Mouse (Mus musculus): ENCODE measurements around the gene Plekha4.

Plekha4 gene

GRCm38 (mm10) chr7:45509181-45509882, 16.8 kb upstream of the Plekha4 start:
- 26% methylated on average over 19 of the region's 19 CpGs for WGBS

DNA sequence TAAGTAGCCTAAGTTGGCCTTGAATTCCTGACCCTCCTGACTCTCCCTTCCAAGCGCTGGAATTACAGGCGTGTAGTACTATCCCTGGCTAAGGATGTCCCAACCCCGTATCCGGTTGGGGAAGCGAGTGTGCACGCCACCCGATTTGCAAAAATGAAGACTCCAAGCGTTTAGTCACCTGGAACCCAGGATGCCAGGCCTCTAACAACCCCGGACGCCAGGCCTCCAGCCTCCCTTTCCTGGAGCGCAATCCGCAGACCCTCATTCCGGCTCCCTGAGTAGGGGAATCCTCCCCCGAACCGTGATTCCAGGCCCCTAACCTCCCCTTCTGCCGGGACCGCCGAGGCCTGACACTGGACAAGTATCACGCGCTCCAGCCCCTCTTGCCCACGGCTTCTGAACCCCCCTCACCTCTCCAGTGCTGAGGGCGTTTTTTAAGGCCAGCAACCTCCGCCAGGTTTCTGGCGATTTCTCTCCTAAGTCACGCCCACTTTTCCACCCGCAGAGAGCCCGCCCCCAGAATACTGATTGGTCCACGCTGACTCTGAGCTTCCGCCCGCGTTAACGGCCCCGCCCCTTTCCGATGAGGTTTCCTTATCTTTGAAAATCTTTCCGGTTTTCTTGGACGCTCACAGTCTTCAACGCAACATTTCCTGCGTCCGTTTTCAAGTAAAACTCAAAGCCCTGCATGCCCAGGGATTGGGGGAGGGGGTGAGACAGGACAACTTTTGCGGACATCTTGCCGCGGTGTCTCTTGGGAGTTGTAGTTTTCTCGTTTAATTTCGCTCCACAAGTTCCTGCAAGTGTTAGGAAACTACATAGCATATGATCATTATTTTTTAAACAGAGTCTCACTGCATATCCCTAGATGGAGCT, 16.0 kb upstream of the Plekha4 start, which contains the start of gene Nucb1:
Gene Nucb1 (minus strand): TSS at position 495 of the 876 bp plus-strand sequence.
- WGBS = under 1% methylated on average over 44 of the region's 44 CpGs

DNA sequence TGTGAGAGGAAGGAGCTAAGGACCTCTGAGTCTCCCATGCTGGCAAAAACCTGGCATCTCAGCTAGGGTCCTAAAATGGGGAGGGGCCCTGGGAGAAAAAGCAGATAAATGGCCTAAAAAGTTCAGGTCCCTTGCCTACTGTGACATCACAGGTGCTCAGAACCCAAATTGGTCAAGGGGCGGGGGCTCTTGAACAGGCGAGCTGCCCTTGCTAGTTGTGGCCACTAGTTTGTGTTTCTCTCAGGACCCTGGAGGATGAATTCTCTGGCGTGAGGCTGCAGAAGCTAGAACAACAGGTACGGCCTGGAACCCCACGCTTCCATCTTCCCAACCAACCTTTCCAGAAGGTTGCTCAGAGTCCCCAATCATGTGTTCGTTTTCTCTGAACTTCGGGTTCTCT, 11.7 kb upstream of the Plekha4 start:
- WGBS = 91% methylated on average over 7 of the region's 7 CpGs

GRCm38 (mm10) chr7:45515436-45515835, 10.7 kb upstream of the Plekha4 start:
- WGBS = 54% methylated on average over 16 of the region's 16 CpGs

- 61% methylated on average over 5 of the region's 5 CpGs for WGBS
Observed at GRCm38 (mm10) chr7:45516846-45517245, 9.3 kb upstream of the Plekha4 start.

DNA sequence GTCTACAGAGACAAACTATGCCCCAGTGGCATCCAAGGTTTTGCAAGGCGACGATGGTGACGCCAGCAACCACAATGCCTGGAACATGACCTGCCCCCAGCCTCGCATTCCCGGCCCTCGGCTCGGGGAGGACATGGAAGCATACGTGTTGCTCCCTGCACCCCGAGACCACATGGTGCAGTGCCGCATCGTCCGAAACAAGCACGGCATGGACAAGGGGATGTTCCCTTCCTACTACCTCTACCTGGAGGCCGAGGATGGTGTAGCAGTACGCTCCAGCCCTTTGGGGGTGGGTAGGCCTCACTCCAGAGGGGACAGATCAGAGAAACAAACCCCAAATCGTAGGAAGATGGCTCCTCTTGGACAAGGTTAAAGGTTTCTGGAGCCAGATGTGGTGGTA, 7.5 kb upstream of the Plekha4 start:
- 95% methylated on average over 16 of the region's 16 CpGs for WGBS

DNA sequence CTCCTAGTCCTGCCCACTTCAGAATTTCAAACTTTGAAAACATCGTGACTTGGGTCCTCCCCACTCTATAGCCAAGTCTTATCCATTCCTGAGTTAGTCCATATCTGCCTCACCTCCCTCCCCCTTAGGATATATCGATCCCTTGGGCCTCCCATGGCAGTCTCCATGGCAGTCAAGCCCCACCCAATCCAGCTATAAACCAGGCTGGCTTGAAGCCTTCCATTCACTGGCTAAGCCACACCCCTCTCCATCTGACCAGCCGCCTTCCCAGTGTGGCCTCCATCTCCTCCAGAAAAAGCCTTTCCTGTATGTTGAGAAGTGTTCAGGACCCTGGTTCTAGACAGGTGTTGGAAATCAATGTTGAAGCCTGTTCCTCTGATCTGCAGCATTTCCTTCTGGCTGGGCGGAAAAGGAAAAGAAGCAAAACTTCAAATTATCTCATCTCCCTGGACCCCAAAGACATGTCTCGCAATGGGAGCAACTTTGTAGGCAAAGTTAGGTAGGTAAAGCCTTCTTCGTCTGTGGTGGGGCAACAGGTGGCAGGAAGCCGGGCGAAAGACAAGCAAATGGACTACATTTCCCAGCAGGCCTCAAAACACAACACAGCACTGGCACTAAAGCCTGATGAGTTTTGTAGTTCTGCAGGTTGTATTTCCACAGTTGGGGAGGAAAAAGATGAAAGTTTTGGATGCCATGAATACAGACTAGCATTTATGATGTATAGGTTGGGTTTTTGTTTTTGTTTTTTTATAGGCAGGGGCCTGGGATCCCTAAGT, 6.6 kb upstream of the Plekha4 start:
- 77% methylated on average over 8 of the region's 8 CpGs for WGBS

GRCm38 (mm10) chr7:45520605-45521004, 5.5 kb upstream of the Plekha4 start:
- WGBS = 95% methylated on average over 7 of the region's 7 CpGs

DNA sequence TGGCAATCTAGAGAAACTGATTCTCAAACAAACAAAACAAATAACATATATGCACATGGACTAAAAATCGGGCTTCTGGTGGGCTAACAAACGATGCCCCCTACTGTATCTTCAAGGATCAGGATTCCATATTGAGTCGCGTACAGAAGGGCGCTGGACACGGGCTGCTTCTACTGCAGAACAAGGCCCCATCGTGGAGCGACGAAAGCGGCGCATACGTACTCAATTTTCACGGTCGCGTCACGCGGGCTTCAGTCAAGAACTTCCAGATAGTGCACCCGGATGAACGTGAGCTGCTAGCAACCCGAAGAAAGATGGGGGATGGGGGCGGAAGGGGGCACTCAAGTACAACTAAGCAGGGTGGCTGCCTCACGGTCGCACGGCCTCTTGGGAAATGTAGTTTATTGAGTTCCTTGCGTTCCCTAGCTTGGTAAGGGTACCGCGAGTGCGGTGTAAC, 4.4 kb upstream of the Plekha4 start:
- under 1% methylated on average over 28 of the region's 28 CpGs for WGBS

GRCm38 (mm10) chr7:45522194-45522752, 3.9 kb upstream of the Plekha4 start:
- 40% methylated on average over 16 of the region's 16 CpGs for WGBS

GRCm38 (mm10) chr7:45522957-45523676, 3.0 kb upstream of the Plekha4 start:
- 82% methylated on average over 18 of the region's 18 CpGs for WGBS

DNA sequence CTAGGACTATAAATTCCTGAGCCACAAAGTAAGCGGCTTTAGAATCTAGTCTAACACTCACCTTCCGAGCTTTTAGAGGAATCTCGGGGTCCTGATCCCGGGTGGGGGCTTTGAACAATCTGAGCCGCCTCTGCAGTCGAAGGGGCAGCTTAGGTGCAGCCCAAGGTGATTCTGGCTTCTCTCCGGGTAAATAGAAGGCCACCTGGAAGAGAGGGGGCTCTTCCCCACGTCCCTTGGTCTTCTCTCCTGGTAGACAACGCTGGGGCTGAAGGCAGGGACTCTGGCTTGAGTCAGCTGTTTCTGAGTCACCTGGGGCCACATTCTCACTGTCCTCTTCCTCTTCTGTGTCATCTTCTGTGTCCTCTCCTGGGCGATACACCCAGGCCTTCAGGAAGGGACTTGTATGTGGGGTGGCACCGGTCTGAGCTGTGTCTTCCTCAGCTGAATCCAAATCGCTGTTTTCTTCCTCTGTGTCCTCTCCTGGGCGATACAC, 2.4 kb upstream of the Plekha4 start:
- 83% methylated on average over 13 of the region's 13 CpGs for WGBS

- 25% methylated on average over 12 of the region's 12 CpGs for whole genome bisulfite sequencing
Observed at GRCm38 (mm10) chr7:45524841-45525621, 1.1 kb upstream of the Plekha4 start.

DNA sequence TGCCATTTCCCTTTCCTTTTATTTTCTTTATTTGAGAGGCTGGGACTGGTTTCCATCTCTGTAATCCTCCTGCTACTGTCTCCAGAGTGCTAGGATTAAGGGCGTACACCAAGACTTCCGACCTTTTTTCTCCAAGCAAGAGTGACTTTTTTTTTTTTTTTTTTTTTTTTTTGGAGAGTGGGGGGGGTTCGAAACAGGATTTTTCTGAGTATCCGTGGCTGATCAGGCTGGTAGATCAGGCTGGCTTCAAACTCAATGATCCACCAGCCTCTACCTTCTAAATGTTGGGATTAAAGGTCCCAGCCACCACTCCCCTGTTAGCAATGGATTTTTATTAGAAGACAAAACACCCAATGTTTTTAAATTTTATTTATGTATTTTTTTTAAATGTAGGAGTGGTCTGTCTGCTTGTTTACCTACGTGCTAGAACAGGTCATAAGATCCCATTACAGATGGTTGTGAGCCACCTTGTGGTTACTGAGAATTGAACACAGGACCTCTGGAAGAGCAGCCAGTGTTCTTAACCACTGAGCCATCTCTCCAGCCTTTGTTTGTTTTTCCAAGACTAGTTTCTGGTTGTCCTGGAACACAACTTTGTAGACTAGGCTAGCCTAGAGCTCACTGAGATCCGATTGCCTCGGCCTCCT, 467 bp downstream of the Plekha4 start:
- WGBS = 25% methylated on average over 7 of the region's 7 CpGs

DNA sequence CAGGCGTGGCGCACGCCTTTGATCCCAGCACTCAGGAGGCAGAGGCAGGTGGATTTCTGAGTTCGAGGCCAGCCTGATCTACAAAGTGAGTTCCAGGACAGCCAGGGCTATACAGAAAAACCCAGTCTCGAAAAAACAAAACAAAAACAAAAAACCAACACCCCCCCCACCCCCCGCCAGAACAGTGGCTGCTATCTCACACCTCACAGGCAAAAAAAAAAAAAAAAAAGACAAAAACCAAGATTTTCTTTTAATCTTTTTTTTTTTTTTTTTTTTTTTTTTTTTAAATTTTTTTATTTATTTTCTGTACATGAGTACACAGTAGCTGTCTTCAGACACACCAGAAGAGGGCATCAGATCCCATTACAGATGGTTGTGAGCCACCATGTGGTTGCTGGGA, 1.0 kb downstream of the Plekha4 start:
- WGBS = 87% methylated on average over 6 of the region's 6 CpGs

GRCm38 (mm10) chr7:45529461-45529860, 3.3 kb downstream of the Plekha4 start:
- WGBS = 30% methylated on average over 6 of the region's 6 CpGs

- WGBS = 40% methylated on average over 2 of the region's 2 CpGs
Observed at GRCm38 (mm10) chr7:45530643-45531042, 4.5 kb downstream of the Plekha4 start.

DNA sequence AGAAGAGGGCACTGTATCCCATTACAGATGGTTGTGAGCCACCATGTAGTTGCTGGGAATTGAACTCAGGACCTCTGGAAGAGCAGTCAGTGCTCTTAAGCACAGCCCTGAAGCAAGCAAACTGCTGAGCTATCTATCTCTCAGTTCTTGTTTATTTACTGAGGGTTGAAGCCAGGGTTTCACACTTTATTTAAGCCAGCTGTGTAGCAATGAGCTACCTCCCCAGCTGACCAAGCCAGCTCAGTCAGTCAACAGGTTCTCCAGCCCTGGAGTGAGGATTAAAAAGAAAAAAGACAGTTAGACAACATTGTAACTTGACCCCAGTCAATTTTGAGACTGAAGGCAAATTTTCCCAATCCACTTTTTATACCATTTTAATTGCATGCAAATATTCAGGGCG, 9.5 kb downstream of the Plekha4 start:
- 74% methylated on average over 1 of the region's 1 CpGs for WGBS

DNA sequence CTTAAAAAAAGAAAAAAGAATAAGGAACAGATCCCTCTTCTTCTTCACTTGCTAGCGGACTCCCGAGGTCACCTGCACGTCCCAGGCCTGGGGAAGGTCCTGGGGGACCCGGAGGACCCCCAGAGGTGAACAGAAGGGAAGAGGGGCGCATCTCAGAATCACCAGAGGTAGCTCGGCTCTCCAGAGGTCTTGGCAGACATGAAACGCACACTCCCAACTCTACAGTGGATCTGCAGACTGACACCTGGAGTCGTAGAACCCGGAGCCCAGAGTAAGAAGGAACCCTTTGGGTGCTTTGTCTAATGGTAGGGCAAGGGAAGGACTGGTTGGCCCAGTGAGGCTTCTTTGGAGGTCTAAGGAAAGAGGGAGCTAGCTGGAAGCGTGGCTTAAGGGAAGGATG, 11.5 kb downstream of the Plekha4 start:
- WGBS = 81% methylated on average over 10 of the region's 10 CpGs

All from cerebral cortex, adult 2 months (tissue).